Mouse (Mus musculus): ENCODE measurements at regions not wholly inside any gene's neighbourhood (a gene's known extent, or its start where the extent isn't known, plus 50 kb on each side); places are given as distances from the start of the nearest gene placed in this dataset.

- Histone ChIP-seq H3K27me3 (replicated peaks) (no peaks in the 10 kb centered on the region), H3K9me3 (replicated peaks) (no peaks in the 10 kb centered on the region), H3K4me2 (no peak overlapping the region), H3K4me1 (peaks cover 18% of the 10 kb centered on the region), H3K4me3 (replicated peaks) (no peak overlapping the region), H3K27ac (replicated peaks) (no peak overlapping the region), H3K9ac (replicated peaks) (no peak overlapping the region), H3K36me3 (no peaks in the 10 kb centered on the region)
- 93% methylated on average over 1 of the region's 1 CpGs for WGBS
- no peak for ATAC-seq (ENCODE audit: low FRiP score)
These were observed 81.0 kb upstream of the Fam49a start for GRCm38 (mm10) chr12:12180986-12181385.

GRCm38 (mm10) chr12:12181686-12182085 lies 80.3 kb upstream of the Fam49a start:
- Histone ChIP-seq H3K4me1 (peaks cover 14% of the 10 kb centered on the region), H3K27ac (replicated peaks) (no peak overlapping the region), H3K27me3 (replicated peaks) (no peaks in the 10 kb centered on the region), H3K4me3 (replicated peaks) (no peak overlapping the region), H3K9me3 (replicated peaks) (no peaks in the 10 kb centered on the region), H3K36me3 (no peaks in the 10 kb centered on the region), H3K9ac (replicated peaks) (no peak overlapping the region), H3K4me2 (no peak overlapping the region)
- no peak for ATAC-seq (ENCODE audit: low FRiP score)
- WGBS = 96% methylated on average over 4 of the region's 4 CpGs

GRCm38 (mm10) chr12:12186353-12186752 lies 75.6 kb upstream of the Fam49a start:
- Histone ChIP-seq H3K9ac (replicated peaks) (no peak overlapping the region), H3K4me3 (replicated peaks) (no peak overlapping the region), H3K4me2 (no peak overlapping the region), H3K27ac (replicated peaks) (no peak overlapping the region), H3K36me3 (no peaks in the 10 kb centered on the region), H3K9me3 (replicated peaks) (no peaks in the 10 kb centered on the region), H3K27me3 (replicated peaks) (no peaks in the 10 kb centered on the region), H3K4me1 (no peaks in the 10 kb centered on the region)
- WGBS = 66% methylated on average over 2 of the region's 2 CpGs
- ATAC-seq (ENCODE audit: low FRiP score) = no peak

- no peak overlapping the region for H3K9ac ChIP-seq (replicated peaks)
- H3K4me1 ChIP-seq = 0 out of 2 replicates have a peak, but pooled peaks cover 5% of the 10 kb centered on the region
- H3K4me3 ChIP-seq (replicated peaks) = no peak overlapping the region
- no peaks in the 10 kb centered on the region for H3K27me3 ChIP-seq (replicated peaks)
- peak overlapping the region; percentile 41; the same call in 1 of the 2 replicates for H3K27ac ChIP-seq (replicated peaks)
- no peaks in the 10 kb centered on the region for H3K36me3 ChIP-seq
- 64% methylated on average over 1 of the region's 1 CpGs for WGBS
- H3K9me3 ChIP-seq (replicated peaks) = no peaks in the 10 kb centered on the region
- H3K4me2 ChIP-seq = no peak overlapping the region
- ATAC-seq (ENCODE audit: low FRiP score) = peak; percentile 69; the same call in 1 of the 2 replicates
These were observed 66.9 kb upstream of the Fam49a start for GRCm38 (mm10) chr12:12195066-12195465.

GRCm38 (mm10) chr12:12196627-12197026 lies 65.3 kb upstream of the Fam49a start:
- 86% methylated on average over 3 of the region's 3 CpGs for WGBS
- no peaks in the 10 kb centered on the region for H3K36me3 ChIP-seq
- no peaks in the 10 kb centered on the region for H3K27me3 ChIP-seq (replicated peaks)
- no peak overlapping the region for H3K4me3 ChIP-seq (replicated peaks)
- no peak overlapping the region for H3K27ac ChIP-seq (replicated peaks)
- no peaks in the 10 kb centered on the region for H3K9me3 ChIP-seq (replicated peaks)
- no peak overlapping the region for H3K9ac ChIP-seq (replicated peaks)
- 0 out of 2 replicates have a peak, but pooled peaks cover 5% of the 10 kb centered on the region for H3K4me1 ChIP-seq
- ATAC-seq (ENCODE audit: low FRiP score) = no peak
- no peak overlapping the region for H3K4me2 ChIP-seq

GRCm38 (mm10) chr12:12208216-12208615 lies 53.7 kb upstream of the Fam49a start:
- no peaks in the 10 kb centered on the region for H3K4me1 ChIP-seq

More at GRCm38 (mm10) chr12:12208216-12208615, 53.7 kb upstream of the Fam49a start:
- 54% methylated on average over 1 of the region's 1 CpGs for WGBS
- no peak for ATAC-seq (ENCODE audit: low FRiP score)
- Histone ChIP-seq H3K9me3 (replicated peaks) (no peaks in the 10 kb centered on the region), H3K36me3 (no peaks in the 10 kb centered on the region), H3K9ac (replicated peaks) (no peak overlapping the region), H3K27ac (replicated peaks) (no peak overlapping the region), H3K4me2 (no peak overlapping the region), H3K27me3 (replicated peaks) (no peaks in the 10 kb centered on the region), H3K4me3 (replicated peaks) (no peak overlapping the region)
